Mouse (Mus musculus): ENCODE results near the gene Creld2. TPM values are rescaled to one million over a fixed set of nuclear protein-coding genes. Genes with fewer than 3 reads are reported as not detected.

Creld2 gene
- polyA plus RNA-seq, 1 experiment: 35.7 TPM

DNA sequence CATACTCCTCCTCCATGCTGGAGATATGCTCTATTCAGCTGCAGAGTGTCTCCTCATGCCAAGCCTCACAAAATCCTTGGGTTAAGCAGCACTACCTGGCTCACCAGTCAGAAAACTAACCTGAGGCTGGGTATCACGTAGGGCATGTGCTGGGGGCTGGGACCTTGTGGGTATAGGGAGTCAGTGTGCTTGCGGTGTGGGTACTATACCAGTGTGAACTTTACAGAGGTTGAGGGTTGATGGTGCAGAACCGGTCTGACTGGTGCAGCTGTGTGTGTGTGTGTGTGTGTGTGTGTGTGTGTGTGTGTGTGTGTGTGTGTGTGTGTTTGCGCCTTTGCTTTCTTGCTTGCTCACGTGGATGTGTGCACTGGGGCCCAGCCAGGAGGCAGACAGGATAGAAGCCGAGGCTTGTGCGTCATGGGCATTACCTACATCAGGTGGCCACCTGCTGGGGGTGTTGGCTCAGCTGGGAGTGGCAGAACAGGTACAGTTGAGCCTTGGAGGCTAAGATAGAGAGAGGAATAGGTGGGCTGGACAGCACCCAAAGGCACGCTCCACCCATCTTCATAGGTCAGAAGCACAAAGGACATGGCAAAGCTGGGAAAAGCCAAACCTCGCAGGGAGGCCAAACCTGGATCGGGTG is 32.2 kb downstream of the Creld2 start:
- no peaks in the 10 kb centered on the region for H3K27me3 ChIP-seq (ENCODE audit: control insufficient read depth, insufficient read depth, low read length)
- DNase-seq (ENCODE audit: low read depth in 1 of 2, low spot score in 2 of 2): no peak
- WGBS: 75% methylated on average over 9 of the region's 10 CpGs
- TF ChIP-seq CTCF (IDR thresholded peaks at IDR 0.05; ENCODE audit: extremely low read depth, insufficient read depth, insufficient read length, insufficient replicate concordance): no peak
- TF ChIP-seq POLR2A (IDR thresholded peaks at IDR 0.05; ENCODE audit: low read depth, low read length): no peak
- H3K36me3 ChIP-seq (ENCODE audit: control insufficient read depth, insufficient read depth, low read length): no peaks in the 10 kb centered on the region
- no peaks in the 10 kb centered on the region; the same call in 1 of the 2 replicates for H3K4me1 ChIP-seq (ENCODE audit: control insufficient read depth, insufficient read depth, insufficient read length)
- H3K4me3 ChIP-seq (ENCODE audit: extremely low read depth, insufficient read depth, insufficient read length): no peak overlapping the region
- H3K27ac ChIP-seq (ENCODE audit: insufficient read depth, low read length): no peak overlapping the region

DNA sequence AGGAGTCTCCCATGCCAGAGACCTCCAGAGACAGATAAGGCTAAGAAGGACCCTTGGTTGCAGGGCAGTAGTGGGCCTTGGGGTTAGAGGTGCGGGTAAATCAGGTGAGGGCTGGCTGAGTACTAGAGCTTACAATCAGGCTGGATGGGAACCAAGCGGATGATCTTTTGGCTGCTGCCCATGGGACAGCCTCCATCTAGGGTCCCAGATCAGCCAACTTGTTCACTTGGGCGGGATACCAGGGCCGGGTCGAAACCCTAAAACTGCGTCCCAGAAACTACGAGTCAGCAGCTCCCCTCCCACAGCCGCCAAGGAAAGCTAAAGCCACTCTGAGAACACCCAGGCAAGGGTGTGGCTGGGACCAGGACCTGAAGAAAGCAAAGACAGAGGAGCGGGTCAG is 33.7 kb downstream of the Creld2 start:
- WGBS: 92% methylated on average over 9 of the region's 9 CpGs
- Histone ChIP-seq H3K4me1 (ENCODE audit: control insufficient read depth, insufficient read depth, insufficient read length) (no peaks in the 10 kb centered on the region; the same call in 1 of the 2 replicates), H3K27ac (ENCODE audit: insufficient read depth, low read length) (no peak overlapping the region), H3K27me3 (ENCODE audit: control insufficient read depth, insufficient read depth, low read length) (no peaks in the 10 kb centered on the region), H3K36me3 (ENCODE audit: control insufficient read depth, insufficient read depth, low read length) (no peaks in the 10 kb centered on the region), H3K4me3 (ENCODE audit: extremely low read depth, insufficient read depth, insufficient read length) (no peak overlapping the region)
- TF ChIP-seq CTCF (IDR thresholded peaks at IDR 0.05; ENCODE audit: extremely low read depth, insufficient read depth, insufficient read length, insufficient replicate concordance) (no peak), POLR2A (IDR thresholded peaks at IDR 0.05; ENCODE audit: low read depth, low read length) (no peak)
- no peak for DNase-seq (ENCODE audit: low read depth in 1 of 2, low spot score in 2 of 2)

DNA sequence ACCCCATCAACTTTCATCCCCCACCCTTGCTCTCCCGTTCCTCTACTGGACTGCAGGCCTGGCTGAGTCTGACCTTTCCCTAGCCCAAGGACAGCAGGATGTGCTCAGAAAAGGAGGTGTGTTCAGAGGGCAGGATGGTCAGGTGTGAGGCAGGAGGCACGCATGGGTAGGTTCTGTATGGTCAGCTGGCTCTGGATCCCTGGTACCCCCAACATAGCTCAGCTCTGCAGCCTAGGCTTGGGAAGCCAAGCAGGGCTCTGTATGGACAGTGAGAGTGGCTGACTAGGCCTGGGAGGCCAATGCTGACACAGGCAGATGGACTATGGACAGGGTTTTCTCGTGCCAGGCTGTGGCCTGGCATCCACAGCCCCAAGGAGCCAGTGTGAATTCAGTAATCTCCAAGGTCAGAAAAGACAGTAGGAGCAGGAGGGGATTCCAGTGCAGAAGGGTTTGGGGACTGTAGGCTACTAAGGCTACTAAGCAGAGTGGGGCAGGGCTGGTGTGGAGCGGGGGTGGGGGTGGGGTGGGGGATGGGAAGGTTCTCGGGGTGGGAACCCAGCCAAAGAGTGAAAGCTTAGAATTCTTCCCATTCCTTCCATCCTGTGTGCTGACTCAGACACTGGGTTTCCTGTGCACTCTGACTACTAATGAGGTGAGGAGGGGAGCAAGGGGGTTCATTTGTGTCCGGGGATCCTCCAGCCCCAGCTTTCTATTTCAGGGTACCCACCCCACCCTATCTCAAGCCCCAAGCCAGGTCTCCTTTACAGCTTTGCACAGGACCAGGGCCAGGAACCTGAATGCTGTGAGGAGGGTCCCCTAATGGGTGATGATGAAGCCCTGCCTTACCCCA is 34.9 kb downstream of the Creld2 start:
- WGBS: 51% methylated on average over 6 of the region's 6 CpGs
- DNase-seq (ENCODE audit: low read depth in 1 of 2, low spot score in 2 of 2): no peak
- H3K27ac ChIP-seq (ENCODE audit: insufficient read depth, low read length): no peak overlapping the region
- H3K4me1 ChIP-seq (ENCODE audit: control insufficient read depth, insufficient read depth, insufficient read length): no peaks in the 10 kb centered on the region; the same call in 1 of the 2 replicates
- TF ChIP-seq CTCF (IDR thresholded peaks at IDR 0.05; ENCODE audit: extremely low read depth, insufficient read depth, insufficient read length, insufficient replicate concordance) (no peak), POLR2A (IDR thresholded peaks at IDR 0.05; ENCODE audit: low read depth, low read length) (no peak)
- H3K4me3 ChIP-seq (ENCODE audit: extremely low read depth, insufficient read depth, insufficient read length): no peak overlapping the region
- H3K27me3 ChIP-seq (ENCODE audit: control insufficient read depth, insufficient read depth, low read length): no peaks in the 10 kb centered on the region
- H3K36me3 ChIP-seq (ENCODE audit: control insufficient read depth, insufficient read depth, low read length): no peaks in the 10 kb centered on the region

DNA sequence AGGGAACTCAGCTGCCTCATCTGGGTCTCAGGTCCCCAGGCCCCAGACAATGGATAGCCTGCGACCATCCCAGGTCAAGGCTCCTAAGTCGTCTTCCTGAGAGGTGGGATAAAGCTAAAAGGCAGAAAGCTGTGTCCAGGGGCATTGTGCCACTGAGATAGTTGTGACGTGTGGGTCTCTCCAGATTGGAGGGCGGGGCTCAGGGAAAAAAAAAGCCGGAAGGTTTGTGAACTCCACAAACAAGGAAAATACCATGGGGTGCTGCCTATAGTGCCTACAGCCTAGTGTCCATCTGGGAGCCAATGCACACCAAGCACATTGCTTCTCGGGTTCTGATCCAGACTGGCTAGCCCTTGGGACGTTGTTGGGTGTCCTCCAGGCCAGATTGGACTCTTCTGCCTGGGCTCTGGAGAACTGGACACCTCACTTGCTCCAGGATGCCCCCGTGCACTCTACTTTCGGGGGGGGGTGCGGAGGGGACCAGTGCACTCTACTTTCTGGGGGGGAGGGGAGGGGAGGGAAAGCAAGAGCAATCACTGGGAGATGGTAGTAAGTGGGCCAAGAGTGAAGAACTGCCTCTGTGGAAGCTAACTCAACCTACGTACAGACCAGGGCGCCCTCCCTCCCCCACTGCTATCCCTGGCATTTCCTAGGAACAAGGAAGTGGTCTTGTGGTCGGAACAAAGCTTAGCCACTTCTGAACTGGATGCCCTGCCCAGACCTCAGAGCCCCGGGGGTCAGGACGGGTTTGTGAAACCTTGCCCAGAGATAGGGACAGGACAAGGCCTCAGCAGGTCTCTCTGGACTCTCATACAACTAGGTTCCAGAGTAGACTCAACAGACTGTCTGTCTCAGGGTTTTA is 35.8 kb downstream of the Creld2 start:
- WGBS: 63% methylated on average over 15 of the region's 15 CpGs
- Histone ChIP-seq H3K4me1 (ENCODE audit: control insufficient read depth, insufficient read depth, insufficient read length) (no peaks in the 10 kb centered on the region; the same call in 1 of the 2 replicates), H3K27ac (ENCODE audit: insufficient read depth, low read length) (no peak overlapping the region), H3K36me3 (ENCODE audit: control insufficient read depth, insufficient read depth, low read length) (no peaks in the 10 kb centered on the region), H3K27me3 (ENCODE audit: control insufficient read depth, insufficient read depth, low read length) (no peaks in the 10 kb centered on the region), H3K4me3 (ENCODE audit: extremely low read depth, insufficient read depth, insufficient read length) (no peak overlapping the region)
- no peak for DNase-seq (ENCODE audit: low read depth in 1 of 2, low spot score in 2 of 2)
- no peak for TF ChIP-seq POLR2A (IDR thresholded peaks at IDR 0.05; ENCODE audit: low read depth, low read length)

DNA sequence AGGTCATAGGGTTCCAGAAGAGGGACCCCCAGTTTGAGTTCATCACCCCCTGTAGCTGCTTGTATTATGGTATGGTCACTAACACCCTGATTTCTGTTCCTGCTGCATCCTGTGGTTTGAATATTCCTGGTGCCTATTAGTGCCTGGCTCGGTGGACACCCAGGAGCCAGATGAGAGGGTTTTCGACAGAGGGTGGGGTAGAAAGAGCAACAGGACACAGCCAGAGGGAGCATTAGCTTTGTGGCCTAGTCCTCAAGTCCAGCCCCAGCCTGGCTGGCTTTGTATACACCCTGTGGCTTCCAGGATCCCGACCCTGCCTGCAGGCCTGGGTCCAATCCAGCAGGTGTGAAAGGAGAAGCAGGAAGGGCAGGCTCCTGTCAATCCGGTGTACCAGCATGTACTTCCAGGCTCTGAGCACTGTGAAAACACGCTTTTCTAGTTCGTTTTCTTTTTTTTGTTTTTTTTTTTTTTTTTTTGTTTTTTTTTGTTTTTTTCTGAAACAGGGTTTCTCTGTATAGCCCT is 36.5 kb downstream of the Creld2 start:
- H3K27me3 ChIP-seq (ENCODE audit: control insufficient read depth, insufficient read depth, low read length): no peaks in the 10 kb centered on the region
- H3K27ac ChIP-seq (ENCODE audit: insufficient read depth, low read length): no peak overlapping the region
- no peak for DNase-seq (ENCODE audit: low read depth in 1 of 2, low spot score in 2 of 2)
- no peaks in the 10 kb centered on the region; the same call in 1 of the 2 replicates for H3K4me1 ChIP-seq (ENCODE audit: control insufficient read depth, insufficient read depth, insufficient read length)
- TF ChIP-seq CTCF (IDR thresholded peaks at IDR 0.05; ENCODE audit: extremely low read depth, insufficient read depth, insufficient read length, insufficient replicate concordance) (no peak), POLR2A (IDR thresholded peaks at IDR 0.05; ENCODE audit: low read depth, low read length) (no peak)
- H3K4me3 ChIP-seq (ENCODE audit: extremely low read depth, insufficient read depth, insufficient read length): no peak overlapping the region
- WGBS: 79% methylated on average over 6 of the region's 6 CpGs
- H3K36me3 ChIP-seq (ENCODE audit: control insufficient read depth, insufficient read depth, low read length): no peaks in the 10 kb centered on the region

- Histone ChIP-seq H3K27ac (ENCODE audit: insufficient read depth, low read length) (no peak overlapping the region), H3K27me3 (ENCODE audit: control insufficient read depth, insufficient read depth, low read length) (no peaks in the 10 kb centered on the region), H3K4me3 (ENCODE audit: extremely low read depth, insufficient read depth, insufficient read length) (no peak overlapping the region), H3K4me1 (ENCODE audit: control insufficient read depth, insufficient read depth, insufficient read length) (peaks cover 3% of the 10 kb centered on the region; the same call in 1 of the 2 replicates), H3K36me3 (ENCODE audit: control insufficient read depth, insufficient read depth, low read length) (no peaks in the 10 kb centered on the region)
- 83% methylated on average over 5 of the region's 5 CpGs for WGBS
- DNase-seq (ENCODE audit: low read depth in 1 of 2, low spot score in 2 of 2): no peak
- TF ChIP-seq POLR2A (IDR thresholded peaks at IDR 0.05; ENCODE audit: low read depth, low read length) (no peak), CTCF (IDR thresholded peaks at IDR 0.05; ENCODE audit: extremely low read depth, insufficient read depth, insufficient read length, insufficient replicate concordance) (no peak)
Measured at GRCm38 (mm10) chr15:88856613-88857012, 37.2 kb downstream of the Creld2 start.

Measured in spleen, adult 2 months (tissue).